18 mouse cellular contexts compared by ENCODE assay signal in genomic region chr13:58163343-58163742, GRCm38 (mm10). TPM values are rescaled to one million over a fixed set of nuclear protein-coding genes. Genes with fewer than 3 reads are reported as not detected.
DNase-seq lines count a peak whose midpoint lies in the region; TF ChIP-seq lines count a peak whose summit lies in the region.
"Had no signal": no experiment of that assay in that cellular context is flagged by ENCODE, and none has a peak within 500 bp of the region (broad histone marks: within the 10 kb centered on the region; RNA-seq: fewer than 3 reads in every experiment).

No protein-coding gene starts in this region.

- no peak for TF ChIP-seq RAD21 in CH12.LX (IDR thresholded peaks at IDR 0.05; ENCODE audit: low read depth, low read length)
- no peak for TF ChIP-seq RAD21 in MEL (IDR thresholded peaks at IDR 0.05; ENCODE audit: low read depth, low read length)

- H3K4me2 ChIP-seq in CH12.LX (ENCODE audit: insufficient read depth, low read depth, poor library complexity, severe bottlenecking): no peak overlapping the region
- H3K4me2 ChIP-seq: embryonic facial prominence, embryonic 12.5 days; forebrain, embryonic 13.5 days; forebrain, embryonic 15.5 days had no signal

- H3K36me3 ChIP-seq in CH12.LX (replicated peaks in 1 of 2; ENCODE audit: control insufficient read depth in 1 of 2, insufficient read depth in 1 of 2, low read length in 1 of 2): peaks cover 36 to 72% of the 10 kb centered on the region in 2 experiments
- 0 out of 2 replicates have a peak, but pooled peaks cover 7% of the 10 kb centered on the region for H3K36me3 ChIP-seq in E14TG2a.4 (ENCODE audit: insufficient read depth, low read length)
- no peaks in the 10 kb centered on the region for H3K36me3 ChIP-seq in MEL (ENCODE audit: control insufficient read depth in 1 of 2, insufficient read depth in 2 of 2, low read length in 2 of 2)
- peaks cover 59% of the 10 kb centered on the region for H3K36me3 ChIP-seq in limb, embryonic 10.5 days

- TF ChIP-seq POLR2A in CH12.LX (IDR thresholded peaks at IDR 0.05; ENCODE audit: low read depth, low read length): no peak
- no peak for TF ChIP-seq POLR2A in MEL (IDR thresholded peaks at IDR 0.05; ENCODE audit: control insufficient read depth in 1 of 2, insufficient read depth in 1 of 2, low read depth in 1 of 2, low read length in 2 of 2, poor library complexity in 1 of 2)

- H3K27me3 ChIP-seq in CH12.LX (replicated peaks) (no peaks in the 10 kb centered on the region), E14TG2a.4 (ENCODE audit: insufficient read depth, low read length) (peaks cover 4% of the 10 kb centered on the region; the same call in 1 of the 2 replicates), MEL (ENCODE audit: control insufficient read depth in 1 of 2, insufficient read depth in 2 of 2, low read length in 2 of 2) (no peaks in the 10 kb centered on the region)
- no peaks in the 10 kb centered on the region for H3K27me3 ChIP-seq in limb, embryonic 10.5 days (ENCODE audit: low read depth, poor library complexity, severe bottlenecking)
- H3K27me3 ChIP-seq: embryonic facial prominence, embryonic 12.5 days; forebrain, embryonic 13.5 days; forebrain, embryonic 15.5 days had no signal

- 95% methylated on average over 12 of the region's 12 CpGs for WGBS in limb, embryonic 10.5 days

- TF ChIP-seq CTCF in CH12.LX (conservative IDR thresholded peaks at IDR 0.05 in 1 of 2, IDR thresholded peaks at IDR 0.05 in 1 of 2; ENCODE audit: low read depth in 2 of 2, low read length in 2 of 2) (no peak), E14TG2a.4 (conservative IDR thresholded peaks at IDR 0.05; ENCODE audit: low read length) (no peak), MEL (IDR thresholded peaks at IDR 0.05 in 2 of 3, conservative IDR thresholded peaks at IDR 0.05 in 1 of 3; ENCODE audit: control insufficient read depth in 1 of 3, insufficient read depth in 1 of 3, low read depth in 2 of 3, low read length in 3 of 3, poor library complexity in 1 of 3, severe bottlenecking in 1 of 3) (no peak)

- TF ChIP-seq EP300 in CH12.LX (IDR thresholded peaks at IDR 0.05; ENCODE audit: low read length) (no peak), MEL (IDR thresholded peaks at IDR 0.05; ENCODE audit: low read depth in 1 of 2, low read length in 2 of 2) (no peak)

- H3K4me1 ChIP-seq in CH12.LX (ENCODE audit: control insufficient read depth in 1 of 2, insufficient read depth in 2 of 2): peaks cover 0 to 15% of the 10 kb centered on the region in 2 experiments; a peak in 2 of 4 replicates
- H3K4me1 ChIP-seq in E14TG2a.4 (replicated peaks; ENCODE audit: low read depth, low read length): peaks cover 24% of the 10 kb centered on the region
- H3K4me1 ChIP-seq in MEL (ENCODE audit: control insufficient read depth in 1 of 2, insufficient read depth in 2 of 2, low read length in 2 of 2): no peaks in the 10 kb centered on the region
- H3K4me1 ChIP-seq in limb, embryonic 10.5 days: peaks cover 2% of the 10 kb centered on the region

- no peak overlapping the region for H3K4me3 ChIP-seq in CH12.LX (replicated peaks in 1 of 3; ENCODE audit: low read depth in 2 of 3, low read length in 2 of 3, poor library complexity in 1 of 3)
- peak overlapping the region; percentile 56 for H3K4me3 ChIP-seq in E14TG2a.4 (replicated peaks; ENCODE audit: low read length)
- H3K4me3 ChIP-seq in MEL (ENCODE audit: control insufficient read depth in 1 of 2, insufficient read depth in 1 of 2, low read depth in 2 of 2, low read length in 2 of 2): no peak overlapping the region
- H3K4me3 ChIP-seq in limb, embryonic 10.5 days: no peak overlapping the region
- H3K4me3 ChIP-seq: embryonic facial prominence, embryonic 10.5 days; embryonic facial prominence, embryonic 12.5 days; forebrain, embryonic 13.5 days; forebrain, embryonic 15.5 days had no signal

- in situ Hi-C loops in CH12.LX (cut with MboI; ENCODE audit: low pct_ligation_motif_present, low pct_unique_long_range_greater_than_20kb, low sequenced_read_pairs): no loop called here

- H3K9ac ChIP-seq in CH12.LX (ENCODE audit: insufficient read depth, low read depth) (no peak overlapping the region), MEL (ENCODE audit: control insufficient read depth, low read depth, low read length, poor library complexity, severe bottlenecking) (no peak overlapping the region)
- H3K9ac ChIP-seq: embryonic facial prominence, embryonic 12.5 days; forebrain, embryonic 13.5 days; forebrain, embryonic 15.5 days; forebrain, postnatal 0 days had no signal

- peaks cover 5% of the 10 kb centered on the region; the same call in 1 of the 2 replicates for H3K79me2 ChIP-seq in CH12.LX (replicated peaks; ENCODE audit: control insufficient read depth, extremely low read depth, insufficient read depth, poor library complexity, severe bottlenecking)
- H3K79me2 ChIP-seq in MEL (ENCODE audit: control insufficient read depth, insufficient read depth, low read length, poor library complexity): no peaks in the 10 kb centered on the region

- DNase-seq in CH12.LX (ENCODE audit: extremely low read depth) (no peak), MEL (ENCODE audit: low read depth, low spot score) (no peak)
- no peak for DNase-seq in heart, adult 18-20 months
- DNase-seq in limb, embryonic 10.5 days (ENCODE audit: low spot score): no peak
- DNase-seq: adrenal gland, adult 8-10 months; adrenal gland, postnatal 14 days; adrenal gland, postnatal 36 days; cerebellum, adult 11-12 months; cerebellum, adult 2 months; cerebellum, adult 9-10 months; cerebellum, postnatal 10 days; forebrain, postnatal 0 days had no signal

- peaks cover 17% of the 10 kb centered on the region for H3K9me3 ChIP-seq in CH12.LX (replicated peaks; ENCODE audit: low read length)
- no peaks in the 10 kb centered on the region for H3K9me3 ChIP-seq in E14TG2a.4 (ENCODE audit: low read length)
- no peaks in the 10 kb centered on the region for H3K9me3 ChIP-seq in MEL (replicated peaks; ENCODE audit: insufficient read depth, low read length)
- 0 out of 2 replicates have a peak, but pooled peaks cover 4% of the 10 kb centered on the region for H3K9me3 ChIP-seq in limb, embryonic 10.5 days (replicated peaks)
- H3K9me3 ChIP-seq: forebrain, embryonic 13.5 days; forebrain, embryonic 15.5 days; G1E had no signal

- dilution Hi-C loops in CH12.LX (cut with MboI; ENCODE audit: extremely low pct_ligation_motif_present, extremely low pct_unique_long_range_greater_than_20kb, low sequenced_read_pairs): no loop called here

- H3K27ac ChIP-seq in CH12.LX (ENCODE audit: insufficient read depth, low read depth): no peak overlapping the region
- H3K27ac ChIP-seq in MEL (ENCODE audit: control insufficient read depth, low read depth, low read length): no peak overlapping the region
- no peak overlapping the region for H3K27ac ChIP-seq in limb, embryonic 10.5 days
- H3K27ac ChIP-seq: embryonic facial prominence, embryonic 10.5 days; embryonic facial prominence, embryonic 12.5 days; forebrain, embryonic 13.5 days; forebrain, embryonic 15.5 days had no signal

TF ChIP-seq in CH12.LX, 34 proteins besides CTCF, POLR2A, EP300 and RAD21:
- TF ChIP-seq MAFK (IDR thresholded peaks at IDR 0.05; ENCODE audit: insufficient replicate concordance, low read length): peak; percentile 89
- TF ChIP-seq USF1 (IDR thresholded peaks at IDR 0.05; ENCODE audit: low read depth, low read length): no peak

TF ChIP-seq in MEL, 35 proteins besides CTCF, POLR2A, EP300 and RAD21:
- TF ChIP-seq MAFK (IDR thresholded peaks at IDR 0.05; ENCODE audit: borderline replicate concordance, low read depth, low read length): peak; percentile 88
- no peak for TF ChIP-seq ETS1 (IDR thresholded peaks at IDR 0.05; ENCODE audit: low read depth, low read length)

RNA-seq across cellular contexts. Expression of gene Idnk, which starts 5.9 kb away (rescaled TPM):
- total RNA-seq in CH12.LX (2012; rRNA removed): 31.7 and 32.0 TPM in 2 replicates
- 24.2 and 25.5 TPM in 2 replicates for total RNA-seq in CH12.LX (2014; rRNA removed)
- 45.0 and 47.1 TPM in 2 replicates for polyA plus RNA-seq in CH12.LX (2012; ENCODE audit: insufficient read length, low read depth)
- 26.0 and 29.5 TPM in 2 replicates for total RNA-seq in MEL (2012; rRNA removed)
- polyA plus RNA-seq in MEL (2012; ENCODE audit: insufficient read depth in 1 of 2, insufficient read length in 2 of 2, low read depth in 1 of 2, low replicate concordance in 2 of 2, missing spikeins in 1 of 2): 10 to 100 TPM in 1 of 2 experiments, not detected in 1; 50.3 TPM
- 10 to 100 TPM; 23.9 to 26.6 TPM for total RNA-seq in heart, adult 18-20 months (2021)
- 36.1 and 37.7 TPM in 2 replicates for polyA plus RNA-seq in limb, embryonic 10.5 days (2016; fragmentation: Nextera tagmentation; extraction: Ambion mirVana)

RNA-seq across cellular contexts. Expression of gene Hnrnpa0, which starts 35.0 kb away (rescaled TPM):
- total RNA-seq in CH12.LX (2012; rRNA removed): 104 and 121 TPM in 2 replicates
- total RNA-seq in CH12.LX (2014; rRNA removed): 124 and 126 TPM in 2 replicates
- polyA plus RNA-seq in CH12.LX (2012; ENCODE audit: insufficient read length, low read depth): 125 and 139 TPM in 2 replicates
- total RNA-seq in MEL (2012; rRNA removed): 163 and 165 TPM in 2 replicates
- 100 to 1,000 TPM; 209 to 381 TPM for polyA plus RNA-seq in MEL (2012; ENCODE audit: insufficient read depth in 1 of 2, insufficient read length in 2 of 2, low read depth in 1 of 2, low replicate concordance in 2 of 2, missing spikeins in 1 of 2)
- 10 to 100 TPM; 69.3 to 72.8 TPM for total RNA-seq in heart, adult 18-20 months (2021)
- 33.3 and 35.3 TPM in 2 replicates for polyA plus RNA-seq in limb, embryonic 10.5 days (2016; fragmentation: Nextera tagmentation; extraction: Ambion mirVana)

RNA-seq across cellular contexts. Expression of gene Klhl3, which starts 50.0 kb away (rescaled TPM):
- not detected in 2 replicates for total RNA-seq in CH12.LX (2012; rRNA removed)
- not detected in 2 replicates for total RNA-seq in CH12.LX (2014; rRNA removed)
- polyA plus RNA-seq in CH12.LX (2012; ENCODE audit: insufficient read length, low read depth): not detected in 2 replicates
- total RNA-seq in MEL (2012; rRNA removed): not detected in 2 replicates
- under 1 TPM in 1 of 2 experiments, not detected in 1; 0.01 TPM for polyA plus RNA-seq in MEL (2012; ENCODE audit: insufficient read depth in 1 of 2, insufficient read length in 2 of 2, low read depth in 1 of 2, low replicate concordance in 2 of 2, missing spikeins in 1 of 2)
- 1 to 10 TPM; 2.7 to 3.5 TPM for total RNA-seq in heart, adult 18-20 months (2021)
- polyA plus RNA-seq in limb, embryonic 10.5 days (2016; fragmentation: Nextera tagmentation; extraction: Ambion mirVana): 2.1 and 3.2 TPM in 2 replicates
- polyA plus RNA-seq: G1E had no signal

RNA-seq across cellular contexts. Expression of gene Ubqln1, which starts 52.1 kb away (rescaled TPM):
- total RNA-seq in CH12.LX (2012; rRNA removed) (58.5 and 76.3 TPM in 2 replicates), CH12.LX (2014; rRNA removed) (166 and 189 TPM in 2 replicates), MEL (2012; rRNA removed) (68.6 and 77.2 TPM in 2 replicates)
- polyA plus RNA-seq in CH12.LX (2012; ENCODE audit: insufficient read length, low read depth) (119 and 130 TPM in 2 replicates), MEL (2012; ENCODE audit: insufficient read depth in 1 of 2, insufficient read length in 2 of 2, low read depth in 1 of 2, low replicate concordance in 2 of 2, missing spikeins in 1 of 2) (100 to 1,000 TPM in 1 of 2 experiments, not detected in 1; 146 TPM)
- 10 to 100 TPM; 52.6 to 56.0 TPM for total RNA-seq in heart, adult 18-20 months (2021)
- 153 and 158 TPM in 2 replicates for polyA plus RNA-seq in limb, embryonic 10.5 days (2016; fragmentation: Nextera tagmentation; extraction: Ambion mirVana)

Comparison
In these comparisons a context has a peak if more than half of its experiments do, and no peak if none do; other contexts are left out.
1. Of the 35 proteins assayed by ChIP-seq in both MEL and CH12.LX: peak only in MEL: none; only in CH12.LX: none; in both: MAFK; in neither: 34.